Mouse (Mus musculus) CD4-positive helper T cell, adult 2 months (primary cell): Measurements from ENCODE around the gene Lancl2.

Source experiments
- DNase-seq: peaks from one replicate; pipeline ENCODE4 v3.0.0-alpha.2; 2012; ENCODE audit warnings: low read depth, missing footprints, low spot score

The Lancl2 gene

DNA sequence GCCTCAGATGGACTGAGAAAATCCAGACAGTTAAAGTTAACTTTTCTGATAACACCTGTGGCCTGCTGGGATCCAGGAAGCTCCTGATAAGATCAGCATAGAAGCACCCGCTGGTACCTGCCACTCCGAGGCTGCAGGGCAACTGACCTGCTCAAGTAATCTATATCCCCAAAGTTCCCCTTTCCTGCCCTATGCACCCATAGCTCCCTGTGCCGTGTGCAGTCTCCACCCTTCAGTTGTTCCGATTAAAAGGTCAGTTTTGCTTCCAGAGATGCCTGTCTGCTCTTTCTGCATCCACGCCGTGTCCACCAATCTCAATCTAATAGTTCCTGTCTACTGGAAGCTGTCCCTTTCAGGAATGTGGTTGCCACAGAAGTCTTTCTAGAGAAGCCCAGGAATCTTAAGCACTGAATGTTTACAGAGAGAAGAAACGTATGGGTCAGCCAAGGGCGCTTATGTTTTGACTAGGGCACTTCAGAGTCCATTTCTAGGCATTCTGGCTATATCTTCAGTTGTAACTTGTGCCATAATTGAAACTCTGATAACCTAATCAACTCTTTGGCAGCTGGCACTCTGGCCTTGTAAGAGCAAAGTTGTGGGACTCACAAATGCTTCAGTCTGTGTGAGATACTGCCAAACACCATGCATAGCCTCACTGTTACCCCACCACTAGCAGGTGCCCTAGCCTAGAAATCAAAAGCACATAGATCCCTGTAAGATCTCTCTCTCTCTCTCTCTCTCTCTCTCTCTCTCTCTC, 65.0 kb downstream of the Lancl2 start:
- no peak for DNase-seq

DNA sequence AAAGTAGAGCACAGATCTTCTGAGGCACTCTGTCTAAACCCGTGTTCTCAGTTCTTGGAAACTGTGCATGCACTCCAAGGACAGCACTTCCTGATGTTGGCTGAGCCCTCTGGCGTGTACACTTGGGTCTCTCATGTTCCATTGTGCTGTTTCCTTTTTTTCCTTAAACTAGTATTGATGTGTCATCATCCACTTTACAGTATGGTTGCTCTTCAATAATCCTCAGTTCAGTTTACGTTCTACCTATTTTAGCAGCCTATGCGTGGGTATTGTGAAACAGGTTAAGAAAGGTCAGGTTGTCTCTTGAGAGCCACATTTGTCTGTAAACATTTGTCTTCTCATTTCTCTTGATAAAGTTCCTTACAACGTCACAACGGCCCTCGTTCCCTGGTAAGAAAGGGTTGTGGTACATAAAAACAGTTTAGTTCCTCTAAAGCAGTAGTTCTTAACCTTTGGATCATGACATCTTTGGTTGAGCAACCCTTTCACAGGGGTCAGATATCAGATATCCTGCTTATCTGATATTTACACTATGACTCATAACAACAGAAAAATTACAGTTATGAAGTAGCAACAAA, 66.7 kb downstream of the Lancl2 start:
- no peak for DNase-seq

DNA sequence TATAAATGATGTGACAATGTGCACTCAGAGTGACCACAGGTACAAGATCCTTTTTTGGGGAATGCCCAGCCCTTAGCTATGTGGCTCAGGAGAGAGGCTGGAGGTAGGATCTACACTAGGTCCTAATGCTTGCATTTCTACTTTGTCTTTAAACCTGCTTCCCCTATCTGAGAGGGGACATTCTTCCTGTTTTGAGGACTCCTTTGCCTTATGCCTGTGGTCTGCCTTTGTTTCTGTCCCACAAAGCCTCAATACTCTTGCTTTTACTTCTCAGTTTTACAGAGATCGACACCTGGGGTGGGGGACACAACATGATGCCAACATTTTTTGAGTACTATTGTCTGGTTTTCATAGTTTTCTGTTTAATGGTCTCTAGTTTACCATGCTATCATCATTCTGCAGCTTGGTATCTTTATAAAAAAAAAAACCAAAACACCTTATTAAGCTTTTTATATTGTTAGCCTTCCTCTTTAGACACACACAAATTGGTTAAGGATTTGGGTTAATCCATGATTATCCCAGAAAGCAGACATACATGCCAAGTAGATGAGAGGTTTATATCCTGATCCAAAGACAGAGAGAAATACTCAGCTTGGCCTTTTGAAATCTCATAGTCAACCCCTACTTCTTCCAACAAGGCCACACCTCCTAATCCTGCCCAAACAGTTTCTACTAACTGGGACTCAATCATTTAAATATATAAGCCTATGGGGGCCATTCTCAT, 68.3 kb downstream of the Lancl2 start:
- no peak for DNase-seq

DNA sequence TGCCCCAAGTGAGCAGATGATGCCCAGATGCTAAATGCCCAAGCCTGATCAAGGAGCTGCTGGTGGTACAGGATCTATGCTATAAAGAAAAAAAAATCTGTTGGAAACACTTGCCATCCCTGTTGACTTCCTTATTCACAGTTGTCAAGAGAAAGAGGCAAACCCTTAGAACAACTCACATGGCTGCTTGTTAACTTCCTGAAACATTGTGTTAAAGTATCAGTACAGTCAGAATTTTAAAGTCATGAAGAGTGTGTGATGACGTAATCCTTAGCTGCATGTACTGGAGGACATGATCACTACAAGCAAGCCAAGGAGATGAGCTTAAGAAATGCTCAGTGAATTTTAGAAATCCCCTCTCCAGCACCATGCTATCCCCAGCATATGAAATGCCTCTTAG, 71.5 kb downstream of the Lancl2 start:
- no peak for DNase-seq

DNA sequence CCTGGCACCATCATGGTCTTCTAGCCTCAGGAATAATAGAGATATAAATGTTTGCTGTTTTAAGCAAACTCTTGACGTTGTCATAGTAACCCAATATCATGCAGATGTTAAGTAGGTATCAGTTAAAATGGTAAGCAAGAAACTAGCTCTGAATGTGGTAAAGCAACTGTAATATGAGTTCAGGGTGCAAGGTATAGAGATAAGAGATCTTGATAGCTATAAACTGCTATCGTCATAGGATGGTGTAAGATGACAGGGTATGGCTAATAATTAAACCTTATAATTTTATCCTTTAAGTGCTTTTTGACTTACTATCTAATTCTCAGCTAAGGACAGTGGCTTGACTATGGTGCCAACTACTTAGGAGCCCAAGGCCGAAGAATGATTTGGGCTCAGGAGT, 78.0 kb downstream of the Lancl2 start:
- no peak for DNase-seq

DNA sequence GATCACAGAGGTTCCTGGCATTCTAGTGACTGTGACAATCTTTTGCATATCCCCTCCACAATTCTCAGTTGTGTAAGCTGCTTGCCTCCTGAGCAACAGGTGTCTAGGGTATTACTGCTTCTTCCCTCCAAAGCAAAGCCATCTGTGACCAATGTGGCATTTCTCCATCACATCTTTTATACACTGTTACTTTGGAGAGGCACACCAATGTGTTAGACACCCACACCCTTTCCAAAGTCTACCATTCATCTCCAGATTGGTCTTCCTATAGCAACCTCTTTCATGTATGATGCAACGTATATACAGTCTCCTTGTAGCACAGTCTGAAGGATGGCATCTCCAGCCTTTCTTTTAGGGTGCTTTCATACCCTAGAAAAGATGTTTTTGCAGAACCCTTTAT, 80.3 kb downstream of the Lancl2 start:
- no peak for DNase-seq

DNA sequence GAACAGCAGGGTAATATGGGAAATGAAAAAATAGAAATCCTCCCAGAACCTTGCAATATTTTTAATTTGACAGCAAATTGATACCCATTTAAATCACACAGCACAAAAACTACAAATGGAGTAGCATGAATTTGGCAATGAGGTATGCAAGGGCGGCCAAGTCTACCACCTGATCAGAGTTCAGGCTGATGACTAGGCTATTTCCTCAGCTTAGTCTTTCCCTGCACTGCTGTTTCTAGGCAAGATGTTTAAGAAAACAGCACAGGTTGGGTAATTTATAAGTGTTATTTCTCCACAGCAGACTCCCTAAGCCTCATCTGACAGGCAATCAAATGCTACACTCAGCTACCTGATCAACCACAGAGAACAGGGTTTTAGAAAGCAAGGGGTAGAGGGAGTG, 81.9 kb downstream of the Lancl2 start:
- no peak for DNase-seq

DNA sequence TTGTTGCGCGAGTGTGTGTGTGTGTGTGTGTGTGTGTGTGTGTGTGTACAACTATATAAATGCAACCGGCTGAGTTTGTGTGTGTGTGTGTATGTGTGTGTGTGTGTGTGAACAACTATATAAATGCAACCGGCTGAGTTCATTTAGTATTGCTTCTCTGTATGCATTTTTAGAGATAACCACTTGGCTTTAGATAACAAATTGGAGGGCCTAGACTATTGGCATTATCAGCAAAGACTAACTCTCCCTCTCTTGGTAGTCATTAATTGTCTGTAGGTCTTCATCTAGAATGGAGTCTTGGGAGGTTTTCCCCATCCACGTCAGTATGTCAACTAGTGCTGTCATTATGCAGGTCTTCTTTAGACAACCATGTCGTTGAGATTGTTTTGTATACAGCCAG, 85.0 kb downstream of the Lancl2 start:
- DNase-seq = no peak
